Mouse (Mus musculus) MEL (cell line): Measurements from ENCODE around the gene Taf6l. TPM values are rescaled to one million over a fixed set of nuclear protein-coding genes. Genes with fewer than 3 reads are reported as not detected.

Source experiments
- DNase-seq: peaks from one replicate; pipeline ENCODE4 v3.0.0; 2011; ENCODE audit warnings: low read depth, low spot score
- H3K27ac ChIP-seq: 2 replicates; pipeline ENCODE4 v1.5.1; 2012; ENCODE audit warnings: low read depth, mild to moderate bottlenecking, control low read depth, low read length, moderate library complexity; ENCODE audit not compliant: control insufficient read depth
- H3K27me3 ChIP-seq, 2 experiments: fragments of 150-350 bp in 1 of 2; sonication (generic) in 1 of 2; 2 replicates each; pipeline ENCODE4 v1.6.1; 2012; ENCODE audit warnings: low read length in 2 of 2, mild to moderate bottlenecking in 2 of 2, improper control_type of control experiment in 1 of 2, moderate library complexity in 1 of 2; ENCODE audit not compliant: insufficient read depth in 2 of 2, control insufficient read depth in 1 of 2
- H3K36me3 ChIP-seq, 2 experiments: 2 replicates each; pipeline ENCODE4 v1.6.1; 2012 to 2014; ENCODE audit warnings: low read length in 2 of 2, improper control_type of control experiment in 1 of 2, inconsistent platforms in 1 of 2, mild to moderate bottlenecking in 1 of 2; ENCODE audit not compliant: insufficient read depth in 2 of 2, control insufficient read depth in 1 of 2
- H3K4me1 ChIP-seq, 2 experiments: fragments of 150-350 bp in 1 of 2; sonication (generic) in 1 of 2; 2 replicates each; pipeline ENCODE4 v1.6.1; 2012; ENCODE audit warnings: low read length in 2 of 2, improper control_type of control experiment in 1 of 2, mild to moderate bottlenecking in 1 of 2; ENCODE audit not compliant: insufficient read depth in 2 of 2, control insufficient read depth in 1 of 2
- H3K4me3 ChIP-seq, 2 experiments: fragments of 150-350 bp in 1 of 2; sonication (generic) in 1 of 2; 2 replicates each; pipeline ENCODE4 v1.5.1; 2012; ENCODE audit warnings: low read depth in 2 of 2, low read length in 2 of 2, mild to moderate bottlenecking in 2 of 2, moderate library complexity in 2 of 2, control low read depth in 1 of 2, improper control_type of control experiment in 1 of 2; ENCODE audit not compliant: control insufficient read depth in 1 of 2, insufficient read depth in 1 of 2
- H3K79me2 ChIP-seq: 2 replicates; pipeline ENCODE4 v1.6.1; 2012; ENCODE audit warnings: mild to moderate bottlenecking, low read length, moderate library complexity; ENCODE audit not compliant: control insufficient read depth, poor library complexity, insufficient read depth
- H3K9ac ChIP-seq: 2 replicates; pipeline ENCODE4 v1.6.1; 2012; ENCODE audit warnings: low read depth, mild to moderate bottlenecking, control low read depth, low read length, moderate library complexity; ENCODE audit not compliant: control insufficient read depth, poor library complexity, severe bottlenecking
- H3K9me3 ChIP-seq: fragments of 150-350 bp; sonication (generic); replicated peaks from 2 replicates; pipeline ENCODE4 v1.6.1; 2012; ENCODE audit warnings: mild to moderate bottlenecking, low read length, improper control_type of control experiment, moderate library complexity; ENCODE audit not compliant: insufficient read depth
- BHLHE40 ChIP-seq: IDR thresholded peaks from 2 replicates; pipeline ENCODE4 v1.6.1; 2012; ENCODE audit warnings: low read depth, mild to moderate bottlenecking, inconsistent platforms, low read length, improper control_type of control experiment, borderline replicate concordance
- CHD1 ChIP-seq: IDR thresholded peaks from 2 replicates; pipeline ENCODE4 v1.6.1; 2012; ENCODE audit warnings: low read depth, mild to moderate bottlenecking, inconsistent platforms, low read length, improper control_type of control experiment
- CHD2 ChIP-seq: IDR thresholded peaks from 2 replicates; pipeline ENCODE4 v1.6.1; 2011; ENCODE audit warnings: low read length, improper control_type of control experiment
- CTCF ChIP-seq, 3 experiments: IDR thresholded peaks in 2 of 3; conservative IDR thresholded peaks in 1 of 3; 2 replicates each; pipeline ENCODE4 v1.5.1; 2011 to 2012; ENCODE audit warnings: low read length in 3 of 3, low read depth in 2 of 3, mild to moderate bottlenecking in 2 of 3, improper control_type of control experiment in 1 of 3, inconsistent platforms in 1 of 3, mixed read lengths in 1 of 3, moderate library complexity in 1 of 3; ENCODE audit not compliant: control insufficient read depth in 1 of 3, insufficient read depth in 1 of 3, poor library complexity in 1 of 3, severe bottlenecking in 1 of 3
- ELF1 ChIP-seq: IDR thresholded peaks from 2 replicates; pipeline ENCODE4 v1.6.1; 2014; ENCODE audit warnings: low read depth, mild to moderate bottlenecking, inconsistent platforms, low read length, improper control_type of control experiment, moderate library complexity
- EP300 ChIP-seq, 2 experiments: IDR thresholded peaks; 2 replicates each; pipeline ENCODE4 v1.6.1; 2011; ENCODE audit warnings: improper control_type of control experiment in 2 of 2, low read length in 2 of 2, low read depth in 1 of 2, mild to moderate bottlenecking in 1 of 2
- ETS1 ChIP-seq: IDR thresholded peaks from 2 replicates; pipeline ENCODE4 v1.6.1; 2012; ENCODE audit warnings: low read depth, mild to moderate bottlenecking, inconsistent platforms, low read length, improper control_type of control experiment, moderate library complexity
- GABPA ChIP-seq: IDR thresholded peaks from 2 replicates; pipeline ENCODE4 v1.6.1; 2012; ENCODE audit warnings: low read depth, mild to moderate bottlenecking, inconsistent platforms, low read length, improper control_type of control experiment, moderate library complexity
- GATA1 ChIP-seq: IDR thresholded peaks from 2 replicates; pipeline ENCODE4 v1.6.1; 2011; ENCODE audit warnings: low read depth, low read length, improper control_type of control experiment
- KAT2A ChIP-seq: conservative IDR thresholded peaks from 2 replicates; pipeline ENCODE4 v1.6.1; 2012; ENCODE audit warnings: low read depth, low read length, improper control_type of control experiment, inconsistent platforms
- MAX ChIP-seq: IDR thresholded peaks from 2 replicates; pipeline ENCODE4 v1.6.1; 2011; ENCODE audit warnings: low read length, improper control_type of control experiment
- MXI1 ChIP-seq: IDR thresholded peaks from 2 replicates; pipeline ENCODE4 v1.6.1; 2011; ENCODE audit warnings: mild to moderate bottlenecking, low read depth, low read length, improper control_type of control experiment
- MYC ChIP-seq: IDR thresholded peaks from 2 replicates; pipeline ENCODE4 v1.6.1; 2011; ENCODE audit warnings: low read depth, mild to moderate bottlenecking, low read length, improper control_type of control experiment, moderate library complexity
- NELFE ChIP-seq: IDR thresholded peaks from 2 replicates; pipeline ENCODE4 v1.6.1; 2011; ENCODE audit warnings: low read depth, low read length, improper control_type of control experiment
- POLR2A ChIP-seq, 2 experiments: IDR thresholded peaks; 2 replicates each; pipeline ENCODE4 v1.6.1; 2011 to 2012; ENCODE audit warnings: low read length in 2 of 2, mild to moderate bottlenecking in 2 of 2, control low read depth in 1 of 2, improper control_type of control experiment in 1 of 2, low read depth in 1 of 2, moderate library complexity in 1 of 2; ENCODE audit not compliant: control insufficient read depth in 1 of 2, insufficient read depth in 1 of 2, poor library complexity in 1 of 2
- RAD21 ChIP-seq: IDR thresholded peaks from 2 replicates; pipeline ENCODE4 v1.6.1; 2011; ENCODE audit warnings: mild to moderate bottlenecking, low read depth, low read length, improper control_type of control experiment
- RCOR1 ChIP-seq: IDR thresholded peaks from 2 replicates; pipeline ENCODE4 v1.6.1; 2012; ENCODE audit warnings: low read depth, mild to moderate bottlenecking, inconsistent platforms, low read length, improper control_type of control experiment
- SIN3A ChIP-seq: IDR thresholded peaks from 2 replicates; pipeline ENCODE4 v1.6.1; 2012; ENCODE audit warnings: low read length, improper control_type of control experiment, inconsistent platforms
- SMC3 ChIP-seq: IDR thresholded peaks from 2 replicates; pipeline ENCODE4 v1.6.1; 2011; ENCODE audit warnings: low read depth, low read length, improper control_type of control experiment
- TAL1 ChIP-seq: IDR thresholded peaks from 2 replicates; pipeline ENCODE4 v1.6.1; 2012; ENCODE audit warnings: mild to moderate bottlenecking, inconsistent platforms, low read length, moderate library complexity, mixed read lengths
- TBP ChIP-seq: IDR thresholded peaks from 2 replicates; pipeline ENCODE4 v1.8.0; 2011; ENCODE audit warnings: low read depth, low read length, improper control_type of control experiment
- TCF12 ChIP-seq: IDR thresholded peaks from 2 replicates; pipeline ENCODE4 v1.6.1; 2014; ENCODE audit warnings: low read depth, mild to moderate bottlenecking, inconsistent platforms, low read length, improper control_type of control experiment, moderate library complexity
- ZKSCAN1 ChIP-seq: IDR thresholded peaks from 2 replicates; pipeline ENCODE4 v1.6.1; 2012; ENCODE audit warnings: low read depth, mild to moderate bottlenecking, inconsistent platforms, low read length, improper control_type of control experiment, moderate library complexity
- ZMIZ1 ChIP-seq: IDR thresholded peaks from 2 replicates; pipeline ENCODE4 v1.6.1; 2012; ENCODE audit warnings: low read depth, mild to moderate bottlenecking, inconsistent platforms, low read length, improper control_type of control experiment, moderate library complexity
- ZNF384 ChIP-seq: IDR thresholded peaks from 2 replicates; pipeline ENCODE4 v1.6.1; 2012; ENCODE audit warnings: low read depth, mild to moderate bottlenecking, inconsistent platforms, low read length, improper control_type of control experiment
- polyA plus RNA-seq, 2 experiments: library from polyadenylated mRNA; stranded (reverse) in 1 of 2; unstranded in 1 of 2; fragments of >175 nt in 1 of 2; fragments of >200 nt in 1 of 2; gene quantifications; 2 replicates each; pipeline versions ENCODE4 v1.2.1 to v1.2.4; 2012; ENCODE audit warnings: low replicate concordance in 2 of 2, low read depth in 1 of 2; ENCODE audit not compliant: insufficient read length in 2 of 2, insufficient read depth in 1 of 2, missing spikeins in 1 of 2
- total RNA-seq: library from RNA; depleted of rRNA; stranded (reverse); fragments of 300-350 nt; gene quantifications from 2 replicates; pipeline ENCODE4 v1.2.3, GENCODE M21; 2012

Taf6l gene
- total and polyA plus RNA-seq, 3 experiments, result 18.3 to 25.5 TPM; not detected in 1

DNA sequence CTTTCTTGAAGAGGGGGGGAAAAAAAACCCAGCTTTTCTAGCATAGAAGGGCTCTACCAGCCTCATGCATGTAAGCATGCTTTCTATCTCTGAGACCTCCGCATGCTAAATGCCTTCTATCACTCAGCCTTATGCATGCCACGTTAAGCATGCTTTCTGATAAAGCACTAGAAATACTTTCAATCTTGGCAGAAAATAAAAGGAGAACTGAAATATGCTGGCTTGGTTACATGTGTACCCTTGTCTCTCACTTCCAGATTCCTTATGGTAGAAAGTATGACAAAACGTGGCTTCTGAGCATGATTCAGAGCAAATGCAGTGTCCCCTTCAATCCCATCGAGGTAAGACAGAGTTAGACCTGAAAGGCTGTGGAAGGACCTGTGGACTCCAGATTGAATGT lies 22.9 kb downstream of the Taf6l start:
- H3K27ac ChIP-seq, result no peak overlapping the region
- H3K36me3 ChIP-seq, result peaks cover 16 to 39% of the 10 kb centered on the region in 2 experiments
- no peak for TF ChIP-seq RCOR1
- TF ChIP-seq SMC3, result no peak
- TF ChIP-seq BHLHE40, result no peak
- TF ChIP-seq CHD1, result no peak
- no peak overlapping the region for H3K9ac ChIP-seq
- peaks cover 3 to 11% of the 10 kb centered on the region in 2 experiments; a peak in 2 of 4 replicates for H3K4me1 ChIP-seq
- no peaks in the 10 kb centered on the region for H3K27me3 ChIP-seq
- DNase-seq, result no peak
- no peak overlapping the region for H3K4me3 ChIP-seq
- H3K79me2 ChIP-seq, result peaks cover 40% of the 10 kb centered on the region
- no peaks in the 10 kb centered on the region for H3K9me3 ChIP-seq

DNA sequence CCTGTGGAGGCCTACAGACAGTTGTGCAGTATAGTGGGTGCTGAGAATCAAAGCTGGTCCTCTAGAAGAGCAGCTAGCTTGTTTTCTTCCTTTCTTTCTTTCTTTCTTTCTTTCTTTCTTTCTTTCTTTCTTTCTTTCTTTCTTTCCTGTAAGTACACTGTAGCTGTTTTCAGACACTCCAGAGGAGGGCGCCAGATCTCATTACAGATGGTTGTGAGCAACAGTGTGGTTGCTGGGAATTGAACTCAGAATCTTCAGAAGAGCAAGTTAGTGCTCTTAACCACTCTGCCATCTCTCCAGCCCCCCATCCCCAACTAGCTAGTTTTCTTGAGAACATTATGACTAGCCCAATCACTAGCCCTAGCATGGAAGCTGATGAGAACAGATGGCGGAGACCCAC lies 25.5 kb downstream of the Taf6l start:
- no peaks in the 10 kb centered on the region for H3K9me3 ChIP-seq
- H3K27ac ChIP-seq, result no peak overlapping the region
- no peaks in the 10 kb centered on the region for H3K27me3 ChIP-seq
- no peak overlapping the region for H3K4me3 ChIP-seq
- peaks cover 58% of the 10 kb centered on the region for H3K79me2 ChIP-seq
- peaks cover 7 to 13% of the 10 kb centered on the region in 2 experiments; a peak in 2 of 4 replicates for H3K4me1 ChIP-seq
- H3K36me3 ChIP-seq, result peaks cover 19 to 31% of the 10 kb centered on the region in 2 experiments
- DNase-seq, result no peak
- TF ChIP-seq RAD21 (no peak; the same call in 1 of the 2 replicates), ETS1 (no peak), NELFE (no peak), CTCF (IDR thresholded peaks at IDR 0.05 in 2 of 3, conservative IDR thresholded peaks at IDR 0.05 in 1 of 3; ENCODE audit: control insufficient read depth in 1 of 3, insufficient read depth in 1 of 3, low read depth in 2 of 3, low read length in 3 of 3, poor library complexity in 1 of 3, severe bottlenecking in 1 of 3) (peak; percentile 33 to 49 (median 38); a peak in 5 of 6 replicates)
- H3K9ac ChIP-seq, result no peak overlapping the region

DNA sequence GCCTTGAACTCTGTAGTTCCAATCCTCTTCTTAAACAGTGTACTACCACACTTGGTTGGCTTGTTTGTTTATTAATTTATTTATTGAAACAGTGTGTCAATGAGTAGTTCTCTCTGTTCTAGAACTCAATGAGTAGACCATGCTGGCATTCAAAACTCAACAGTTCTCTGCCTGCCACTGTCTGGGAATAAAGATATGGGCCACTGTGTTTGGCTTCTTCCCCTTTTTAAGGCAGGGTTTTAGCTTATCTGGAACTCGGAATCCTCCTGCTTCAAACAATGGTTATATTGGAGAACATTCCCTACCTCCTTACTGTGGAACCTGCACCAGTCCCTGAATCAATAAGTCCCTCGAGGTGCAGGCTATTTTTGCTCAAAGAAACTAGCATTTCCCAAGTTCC lies 27.3 kb downstream of the Taf6l start:
- peaks cover 17 to 26% of the 10 kb centered on the region in 2 experiments for H3K36me3 ChIP-seq
- peak overlapping the region; percentile 90 for H3K27ac ChIP-seq
- TF ChIP-seq MAX (no peak), TCF12 (peak; percentile 84), POLR2A (IDR thresholded peaks at IDR 0.05; ENCODE audit: control insufficient read depth in 1 of 2, insufficient read depth in 1 of 2, low read depth in 1 of 2, low read length in 2 of 2, poor library complexity in 1 of 2) (peak in 1 of 2 experiments; percentile 47; a peak in 1 of 4 replicates), TBP (peak; percentile 73), CHD2 (no peak), SMC3 (no peak), SIN3A (peak; percentile 91), EP300 (IDR thresholded peaks at IDR 0.05; ENCODE audit: low read depth in 1 of 2, low read length in 2 of 2) (peak; percentile 85 to 92), MYC (0 out of 2 replicates have a peak, but pooled peaks have one; percentile 49), GATA1 (peak; percentile 90), ETS1 (peak; percentile 79), ZKSCAN1 (no peak), ELF1 (no peak), MXI1 (peak; percentile 91), RCOR1 (peak; percentile 34; the same call in 1 of the 2 replicates), NELFE (no peak), GABPA (no peak), ZNF384 (no peak), ZMIZ1 (no peak), TAL1 (peak; percentile 93), KAT2A (no peak)
- TF ChIP-seq, all 39 proteins: peak for 11
- Histone ChIP-seq H3K27me3 (no peaks in the 10 kb centered on the region), H3K9ac (peak overlapping the region; percentile 91), H3K4me1 (peaks cover 7 to 22% of the 10 kb centered on the region in 2 experiments; a peak in 3 of 4 replicates), H3K4me3 (peak overlapping the region; percentile 60 to 87), H3K9me3 (no peaks in the 10 kb centered on the region), H3K79me2 (peaks cover 66% of the 10 kb centered on the region)
- DNase-seq, result peak; percentile 91
